Mouse (Mus musculus) limb, embryonic 13.5 days (tissue): ENCODE data around the gene Cflar. TPM values are rescaled to one million over a fixed set of nuclear protein-coding genes. Genes with fewer than 3 reads are reported as not detected.
A peak's percentile ranks its signal among the peaks of the same experiment; 100 is the strongest.

Experiments
- ATAC-seq: fragments of 200-750 bp; cut with Nextera tagmentation; 2 replicates; pipeline ENCODE4 v1.8.0; 2017; ENCODE audit warnings: low read depth, moderate number of reproducible peaks, moderate TSS enrichment; ENCODE audit not compliant: low FRiP score
- H3K27ac ChIP-seq: fragments of 300-500 bp; sonication (generic); 2 replicates; pipeline ENCODE4 v1.5.1; 2015; ENCODE audit warnings: inconsistent platforms, mild to moderate bottlenecking, moderate library complexity
- H3K27me3 ChIP-seq: fragments of 300-500 bp; sonication (generic); 2 replicates; pipeline ENCODE4 v1.6.1; 2015; ENCODE audit warnings: mild to moderate bottlenecking, inconsistent platforms
- H3K36me3 ChIP-seq: fragments of 300-500 bp; sonication (generic); 2 replicates; pipeline ENCODE4 v1.6.1; 2015; ENCODE audit warnings: inconsistent platforms, mild to moderate bottlenecking, moderate library complexity
- H3K4me1 ChIP-seq: fragments of 300-500 bp; sonication (generic); 2 replicates; pipeline ENCODE4 v1.6.1; 2015; ENCODE audit warnings: inconsistent platforms
- H3K4me2 ChIP-seq: fragments of 300-500 bp; sonication (generic); replicated peaks from 2 replicates; pipeline ENCODE4 v1.6.1; 2015; ENCODE audit warnings: inconsistent platforms, mild to moderate bottlenecking, moderate library complexity
- H3K4me3 ChIP-seq: fragments of 300-500 bp; sonication (generic); 2 replicates; pipeline ENCODE4 v1.5.1; 2015; ENCODE audit warnings: moderate library complexity, mild to moderate bottlenecking, inconsistent platforms
- H3K9ac ChIP-seq: fragments of 300-500 bp; sonication (generic); 2 replicates; pipeline ENCODE4 v1.6.1; 2015; ENCODE audit warnings: mild to moderate bottlenecking, inconsistent platforms
- H3K9me3 ChIP-seq: fragments of 300-500 bp; sonication (generic); 2 replicates; pipeline ENCODE4 v1.6.1; 2016; ENCODE audit warnings: inconsistent platforms
- WGBS: fragments of 180-500 bp; shearing (Covaris S2); methylation state at CpG from one replicate; pipeline ENCODE4 v1.1.7; 2015; 5-methylcytosine and 5-hydroxymethylcytosine counted together
- polyA plus RNA-seq: library from polyadenylated mRNA; unstranded; fragments of >200 nt; fragmentation: Nextera tagmentation; extraction: Ambion mirVana; gene quantifications from 2 replicates; pipeline ENCODE4 v1.2.1, GENCODE M21; 2015

Gene Cflar
- polyA plus RNA-seq, 1 experiment from 2014 or later = 35.3 TPM

DNA sequence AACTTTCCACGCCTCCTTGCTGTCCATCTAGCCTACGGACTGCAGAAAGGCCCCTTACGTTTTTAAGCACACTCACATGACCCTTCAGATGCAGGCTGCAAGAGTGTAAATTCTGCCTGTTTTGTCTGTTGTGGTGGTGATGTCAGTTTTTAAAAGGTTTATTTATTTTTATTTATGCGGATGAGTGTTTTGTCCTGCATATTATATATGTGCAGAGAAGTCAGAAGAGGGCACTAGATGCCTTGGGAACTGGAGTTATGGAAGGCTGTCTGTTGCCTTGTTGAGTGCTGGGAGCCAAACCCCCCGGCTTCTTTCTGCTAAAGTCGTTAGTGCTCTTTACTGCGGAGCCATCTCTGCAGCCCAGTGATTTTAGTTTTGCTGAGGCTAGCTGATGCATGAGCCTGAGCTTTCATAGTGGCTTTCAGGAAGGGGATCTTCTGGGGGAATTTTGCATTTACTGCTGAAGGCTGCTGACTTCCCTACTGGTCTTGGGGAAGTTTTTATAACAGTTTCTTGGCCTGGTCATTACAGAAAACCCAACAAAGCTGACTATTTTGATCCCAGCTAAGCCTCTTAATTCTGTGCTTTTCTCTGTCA lies 12.6 kb downstream of the Cflar start:
- peaks cover 15% of the 10 kb centered on the region for H3K4me1 ChIP-seq
- peak overlapping the region; percentile 43 for H3K9ac ChIP-seq
- no peaks in the 10 kb centered on the region for H3K9me3 ChIP-seq
- WGBS = 46% methylated on average over 7 of the region's 7 CpGs
- peak overlapping the region; percentile 46 for H3K4me2 ChIP-seq
- no peak; the same call in 1 of the 2 replicates for ATAC-seq
- no peak overlapping the region for H3K4me3 ChIP-seq
- H3K27ac ChIP-seq = peak overlapping the region; percentile 58; the same call in 1 of the 2 replicates
- H3K36me3 ChIP-seq = peaks cover 47% of the 10 kb centered on the region
- no peaks in the 10 kb centered on the region for H3K27me3 ChIP-seq

DNA sequence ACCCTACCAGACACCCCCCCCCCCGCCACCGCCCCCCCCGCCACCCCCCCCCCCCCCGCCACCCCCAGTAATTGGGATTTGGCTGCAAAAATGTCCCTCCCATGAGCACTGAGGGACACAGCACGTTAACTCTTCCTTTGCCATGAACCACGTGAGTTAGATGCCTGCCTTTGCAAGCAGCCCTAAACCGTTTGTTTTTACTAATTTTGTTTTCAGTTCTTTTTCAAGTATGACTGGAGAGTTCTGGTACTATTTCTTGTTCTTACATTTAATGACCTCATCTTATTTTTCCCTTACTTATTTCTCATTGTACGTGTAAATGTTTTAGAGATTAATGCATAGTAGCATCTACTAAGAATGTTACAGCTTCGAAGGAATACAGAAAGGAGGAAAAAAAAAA lies 13.2 kb downstream of the Cflar start:
- ATAC-seq = no peak
- Histone ChIP-seq H3K9ac (no peak overlapping the region), H3K27me3 (no peaks in the 10 kb centered on the region), H3K27ac (no peak overlapping the region), H3K4me1 (peaks cover 15% of the 10 kb centered on the region), H3K4me2 (peak overlapping the region; percentile 46; the same call in 1 of the 2 replicates), H3K9me3 (no peaks in the 10 kb centered on the region), H3K36me3 (peaks cover 49% of the 10 kb centered on the region), H3K4me3 (no peak overlapping the region)
- 50% methylated on average over 5 of the region's 9 CpGs for WGBS

DNA sequence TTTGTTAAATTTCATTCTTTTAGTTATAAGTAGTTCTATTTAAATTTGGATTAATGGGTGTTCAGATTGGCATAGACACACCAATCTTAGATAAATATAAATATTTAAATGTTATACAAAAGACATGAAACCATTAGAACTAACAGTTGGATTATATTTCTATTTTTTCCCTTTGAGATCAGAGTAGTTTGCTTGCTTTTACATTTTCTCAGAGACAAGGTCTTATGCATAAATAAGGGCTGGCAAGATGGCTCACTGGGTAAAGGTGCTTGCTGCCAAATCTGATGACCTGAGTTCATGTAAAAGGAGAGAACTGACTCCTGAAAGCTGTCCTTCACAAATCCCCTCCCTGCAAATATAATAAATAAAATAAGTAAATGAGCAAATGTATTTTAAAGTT lies 13.8 kb downstream of the Cflar start:
- no peak overlapping the region for H3K4me3 ChIP-seq
- no peak overlapping the region for H3K9ac ChIP-seq
- ATAC-seq = no peak
- no peak overlapping the region for H3K27ac ChIP-seq
- no peak overlapping the region for H3K4me2 ChIP-seq
- no peaks in the 10 kb centered on the region for H3K9me3 ChIP-seq
- peaks cover 51% of the 10 kb centered on the region for H3K36me3 ChIP-seq
- H3K4me1 ChIP-seq = peaks cover 15% of the 10 kb centered on the region
- H3K27me3 ChIP-seq = no peaks in the 10 kb centered on the region

DNA sequence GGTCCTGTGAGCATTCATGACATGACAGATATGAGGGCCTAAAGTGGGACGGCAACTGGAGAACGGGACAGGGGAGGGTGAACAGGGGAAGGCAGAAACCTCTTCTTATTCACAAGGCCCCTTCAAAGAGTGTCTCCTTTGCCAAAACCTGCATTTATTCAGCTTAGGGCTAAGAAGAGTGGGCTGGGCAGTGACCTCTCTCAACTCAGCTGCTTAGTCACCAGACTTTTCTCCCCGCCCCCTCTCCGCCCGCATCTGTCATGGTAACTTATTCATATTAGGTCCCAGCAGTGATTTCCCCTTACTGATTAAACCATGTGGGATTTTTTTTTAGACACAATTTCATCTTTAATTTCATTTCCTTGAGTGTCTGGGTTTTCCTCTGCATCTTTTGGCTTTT lies 14.5 kb downstream of the Cflar start:
- Histone ChIP-seq H3K4me3 (no peak overlapping the region), H3K4me1 (peaks cover 15% of the 10 kb centered on the region), H3K9ac (no peak overlapping the region), H3K9me3 (no peaks in the 10 kb centered on the region), H3K36me3 (peaks cover 51% of the 10 kb centered on the region), H3K4me2 (no peak overlapping the region), H3K27me3 (no peaks in the 10 kb centered on the region), H3K27ac (no peak overlapping the region)
- ATAC-seq = no peak
- WGBS = 88% methylated on average over 5 of the region's 5 CpGs

DNA sequence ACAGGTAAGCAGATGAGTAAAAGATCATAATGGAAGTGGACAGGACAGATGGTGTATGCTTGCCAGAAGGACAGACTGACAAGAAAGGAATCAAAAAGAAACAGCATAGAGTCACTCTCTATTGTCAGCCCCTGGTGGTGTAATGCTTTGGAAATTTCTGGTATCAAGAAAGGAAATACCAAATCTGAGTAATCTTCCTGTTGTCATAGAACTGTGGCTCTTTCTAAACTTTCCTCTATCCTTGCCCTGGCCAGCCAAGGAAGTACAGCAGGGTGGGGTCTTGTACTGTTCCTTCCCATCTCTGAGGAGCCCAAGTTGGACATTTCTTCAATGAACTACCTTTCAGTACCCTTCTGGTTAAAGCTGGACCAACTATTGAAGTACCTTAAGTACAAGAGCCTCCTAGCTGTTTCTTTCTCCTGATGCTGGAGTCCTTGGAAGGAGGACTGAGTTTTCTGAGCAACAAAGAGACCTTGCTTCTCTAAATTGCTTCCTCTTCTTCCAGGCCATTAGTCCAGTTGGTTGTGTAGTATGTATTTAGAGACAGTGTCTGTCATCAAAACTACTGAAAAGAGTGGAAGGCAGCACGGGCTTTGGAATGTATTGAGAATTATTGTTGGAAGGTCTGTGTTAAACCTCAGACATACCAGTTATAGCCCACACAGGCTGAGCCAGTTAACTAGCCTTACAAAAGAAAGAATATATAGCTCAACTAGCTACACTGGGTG lies 15.9 kb downstream of the Cflar start:
- H3K9me3 ChIP-seq = no peaks in the 10 kb centered on the region
- no peak for ATAC-seq
- H3K9ac ChIP-seq = no peak overlapping the region
- no peak overlapping the region for H3K27ac ChIP-seq
- H3K27me3 ChIP-seq = no peaks in the 10 kb centered on the region
- H3K4me1 ChIP-seq = peaks cover 12% of the 10 kb centered on the region
- WGBS = 82% methylated on average over 1 of the region's 1 CpGs
- H3K36me3 ChIP-seq = peaks cover 54% of the 10 kb centered on the region
- H3K4me2 ChIP-seq = no peak overlapping the region
- H3K4me3 ChIP-seq = no peak overlapping the region

DNA sequence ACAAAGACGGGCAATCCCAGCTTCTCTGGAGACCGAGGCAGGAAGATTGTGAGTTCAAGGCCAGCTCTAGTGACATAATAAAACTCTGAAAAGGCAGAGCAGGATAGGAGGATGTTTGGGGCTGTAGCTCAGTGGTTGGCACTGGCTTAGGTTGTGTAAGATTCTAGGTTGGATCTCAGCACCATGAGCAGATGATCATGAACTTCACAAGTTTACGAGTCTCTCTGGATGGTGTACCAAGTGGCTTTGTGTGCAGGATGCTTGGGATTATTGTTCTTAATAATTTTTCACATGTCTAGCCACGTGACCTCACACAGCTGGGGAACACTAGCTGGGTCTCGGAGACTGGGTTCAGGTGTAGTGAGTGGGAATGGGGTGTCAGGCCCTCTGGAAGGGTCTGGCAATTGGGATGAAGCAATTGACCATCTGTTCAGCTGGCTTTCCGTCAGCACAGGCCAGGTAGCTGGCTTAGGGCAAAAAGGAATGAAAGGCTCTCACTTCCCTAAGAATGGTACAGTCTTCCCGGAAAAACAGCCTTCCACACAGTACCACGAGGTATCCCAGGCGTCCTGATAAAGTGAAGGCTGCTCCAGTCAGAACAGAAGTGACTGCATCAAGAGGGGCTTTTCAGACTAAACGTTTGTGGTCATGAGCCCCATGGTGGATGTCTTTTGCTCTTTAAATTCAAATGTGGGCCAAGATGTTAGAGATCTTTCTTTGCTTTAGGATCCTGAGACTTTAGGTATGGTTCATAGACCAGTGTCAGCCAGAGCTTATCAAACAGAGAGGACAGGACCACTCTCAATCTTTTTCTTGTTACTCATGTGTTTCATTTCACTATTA lies 16.7 kb downstream of the Cflar start:
- no peak overlapping the region for H3K9ac ChIP-seq
- peaks cover 12% of the 10 kb centered on the region for H3K4me1 ChIP-seq
- no peak overlapping the region for H3K4me2 ChIP-seq
- peaks cover 51% of the 10 kb centered on the region for H3K36me3 ChIP-seq
- H3K9me3 ChIP-seq = no peaks in the 10 kb centered on the region
- 87% methylated on average over 10 of the region's 10 CpGs for WGBS
- no peak for ATAC-seq
- H3K4me3 ChIP-seq = no peak overlapping the region
- H3K27me3 ChIP-seq = no peaks in the 10 kb centered on the region
- no peak overlapping the region for H3K27ac ChIP-seq

DNA sequence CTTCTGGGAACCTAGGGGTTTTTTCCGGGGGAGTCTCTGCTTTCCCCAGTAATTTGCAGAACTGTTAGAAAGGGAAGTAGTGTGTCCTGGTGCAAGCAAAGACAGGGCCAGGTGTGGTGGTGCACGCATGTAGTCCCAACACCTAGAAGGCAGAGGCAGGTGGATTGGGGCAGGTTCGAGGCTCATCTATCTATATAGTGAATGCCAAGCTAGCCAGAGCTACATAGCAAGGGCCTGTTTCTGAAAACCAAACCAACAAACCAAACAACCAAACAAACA lies 17.2 kb downstream of the Cflar start:
- Histone ChIP-seq H3K9me3 (no peaks in the 10 kb centered on the region), H3K9ac (no peak overlapping the region), H3K4me2 (no peak overlapping the region), H3K27me3 (no peaks in the 10 kb centered on the region), H3K27ac (no peak overlapping the region), H3K4me1 (peaks cover 8% of the 10 kb centered on the region), H3K4me3 (no peak overlapping the region), H3K36me3 (peaks cover 55% of the 10 kb centered on the region)
- ATAC-seq = no peak
- WGBS = 97% methylated on average over 3 of the region's 3 CpGs

DNA sequence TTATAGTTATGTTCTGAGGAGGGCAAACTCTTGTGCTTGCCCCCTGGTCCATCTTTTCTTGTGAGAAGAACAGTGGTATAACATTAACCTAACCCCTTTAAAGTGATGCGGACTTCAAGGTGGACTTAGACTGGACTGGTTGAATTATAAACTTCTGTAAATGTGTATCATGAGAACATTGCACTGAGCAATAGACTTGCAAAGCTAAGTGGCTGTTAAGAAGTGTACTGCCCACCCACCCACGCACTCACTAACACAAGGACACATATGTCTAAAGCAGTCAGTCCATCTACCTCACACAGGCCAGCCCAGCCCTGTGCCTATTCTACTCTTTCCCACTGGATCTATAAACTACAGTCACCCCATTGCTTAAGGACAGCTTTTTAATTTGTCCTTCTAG lies 22.3 kb downstream of the Cflar start:
- no peaks in the 10 kb centered on the region for H3K9me3 ChIP-seq
- 100% methylated on average over 2 of the region's 2 CpGs for WGBS

DNA sequence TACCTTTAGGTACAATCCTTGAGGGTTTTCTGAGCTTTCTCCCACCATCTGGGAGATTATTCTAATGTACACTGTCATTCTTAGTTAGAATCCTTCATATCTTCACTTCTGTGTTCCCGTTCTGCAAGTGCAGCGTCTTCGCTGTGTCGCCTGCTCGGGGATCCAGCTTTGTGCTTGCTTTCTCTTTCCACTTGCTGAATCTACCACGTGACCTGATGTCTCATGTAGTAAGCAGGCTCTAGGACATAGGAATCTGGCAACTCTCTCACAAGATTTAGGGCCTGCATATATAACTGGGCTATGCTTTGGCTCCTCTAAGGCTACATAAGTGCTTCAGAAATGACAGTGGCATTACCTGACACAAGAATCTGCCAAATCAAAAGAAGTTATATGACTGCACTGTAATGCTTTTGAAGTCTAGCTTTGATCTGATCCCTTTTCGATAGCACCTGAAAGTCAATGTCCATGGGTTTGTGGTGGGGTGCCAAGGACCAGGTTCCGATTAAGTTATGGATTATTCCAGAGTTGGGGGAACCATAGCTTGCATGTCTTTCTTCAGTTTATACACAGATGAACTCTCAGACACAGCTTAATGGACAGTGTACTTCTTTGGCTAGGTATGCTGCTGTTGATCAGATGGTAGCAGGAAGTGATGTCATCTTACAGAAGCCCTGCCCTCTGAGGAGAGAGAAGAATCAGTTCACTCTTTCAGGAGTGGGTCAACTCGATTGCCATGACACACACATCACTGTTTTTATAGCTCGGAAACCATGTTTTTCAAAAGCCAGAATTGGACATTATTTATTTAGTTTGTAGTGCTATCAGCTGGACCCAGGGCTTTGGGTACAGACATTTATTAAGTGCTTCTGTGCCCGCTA lies 23.0 kb downstream of the Cflar start:
- no peak overlapping the region for H3K27ac ChIP-seq
- no peaks in the 10 kb centered on the region for H3K4me1 ChIP-seq
- WGBS = 94% methylated on average over 11 of the region's 11 CpGs
- H3K4me3 ChIP-seq = no peak overlapping the region
- peaks cover 75% of the 10 kb centered on the region for H3K36me3 ChIP-seq
- no peak for ATAC-seq
- H3K4me2 ChIP-seq = no peak overlapping the region
- no peak overlapping the region for H3K9ac ChIP-seq
- no peaks in the 10 kb centered on the region for H3K9me3 ChIP-seq
- H3K27me3 ChIP-seq = no peaks in the 10 kb centered on the region

More for the DNA sequence above, 22.3 kb downstream of the Cflar start:
- Histone ChIP-seq H3K9ac (no peak overlapping the region), H3K4me3 (no peak overlapping the region), H3K27ac (no peak overlapping the region), H3K4me2 (no peak overlapping the region), H3K36me3 (peaks cover 79% of the 10 kb centered on the region), H3K27me3 (no peaks in the 10 kb centered on the region), H3K4me1 (no peaks in the 10 kb centered on the region)
- no peak for ATAC-seq

DNA sequence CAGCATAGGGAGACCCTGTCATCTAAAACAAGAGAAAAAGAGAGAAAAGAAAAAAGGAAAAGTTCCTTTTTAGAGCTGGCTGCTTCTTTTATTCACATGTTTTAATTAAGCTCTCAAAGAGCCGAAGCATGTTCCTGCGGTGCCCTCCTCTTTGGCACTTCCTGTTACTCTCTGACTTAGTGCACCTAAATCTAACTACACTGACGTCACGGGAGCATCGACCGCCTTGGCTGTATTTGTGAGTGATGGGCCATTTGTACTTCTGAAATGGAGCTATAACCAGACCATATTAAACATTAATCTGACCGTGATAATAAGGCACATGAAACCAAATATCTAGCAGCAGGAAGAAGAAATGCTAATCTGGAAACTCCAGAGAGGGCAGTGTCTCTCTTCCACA lies 24.7 kb downstream of the Cflar start:
- WGBS = 89% methylated on average over 7 of the region's 7 CpGs
- peaks cover 79% of the 10 kb centered on the region for H3K36me3 ChIP-seq

DNA sequence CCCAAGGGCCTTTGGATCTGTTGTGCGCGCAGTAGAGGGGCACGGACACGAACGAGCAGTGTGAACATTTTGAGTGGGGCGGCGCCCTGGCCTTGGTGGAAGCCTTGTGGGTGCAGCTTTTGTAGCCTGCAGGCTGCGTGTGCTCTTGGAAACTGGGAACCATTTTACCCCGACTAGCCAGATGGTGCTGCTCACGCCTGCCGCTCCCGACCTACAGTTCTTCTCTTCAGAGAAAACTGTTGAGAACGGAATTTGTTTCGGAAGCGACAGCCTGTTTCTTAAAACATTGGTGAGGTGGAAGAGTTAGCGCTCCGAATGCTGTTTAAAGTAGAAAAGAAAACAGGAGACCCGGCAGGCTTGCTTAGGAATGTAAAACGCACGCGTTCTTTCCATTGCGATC lies 25.7 kb downstream of the Cflar start:
- Histone ChIP-seq H3K4me2 (no peak overlapping the region), H3K36me3 (peaks cover 81% of the 10 kb centered on the region), H3K27me3 (no peaks in the 10 kb centered on the region), H3K9me3 (no peaks in the 10 kb centered on the region), H3K27ac (no peak overlapping the region), H3K9ac (no peak overlapping the region), H3K4me3 (no peak overlapping the region), H3K4me1 (no peaks in the 10 kb centered on the region)
- ATAC-seq = no peak
- WGBS = 94% methylated on average over 22 of the region's 22 CpGs

More for the DNA sequence above, 24.7 kb downstream of the Cflar start:
- Histone ChIP-seq H3K4me2 (no peak overlapping the region), H3K4me3 (no peak overlapping the region), H3K9ac (no peak overlapping the region), H3K27ac (no peak overlapping the region), H3K27me3 (no peaks in the 10 kb centered on the region), H3K4me1 (no peaks in the 10 kb centered on the region), H3K9me3 (no peaks in the 10 kb centered on the region)
- no peak for ATAC-seq

DNA sequence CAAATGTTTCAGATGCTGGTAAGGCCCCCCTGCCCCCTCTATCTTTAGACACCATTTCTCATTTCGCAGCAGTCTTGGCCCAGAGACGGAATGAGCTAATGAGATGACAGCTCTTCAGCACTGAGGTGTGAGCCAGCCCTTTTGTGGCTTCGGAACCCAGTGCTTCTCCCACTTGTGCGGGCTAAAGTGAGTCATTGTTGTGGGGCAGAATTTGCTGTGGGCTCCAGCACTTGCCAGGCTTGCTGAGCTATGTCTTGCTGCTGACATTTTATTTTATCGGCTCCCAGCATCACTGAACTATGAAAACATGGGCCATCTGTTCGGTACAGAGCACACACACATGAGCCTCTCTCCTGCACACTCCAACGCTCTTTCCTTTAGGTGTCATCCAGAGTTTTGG lies 28.2 kb downstream of the Cflar start:
- no peaks in the 10 kb centered on the region for H3K9me3 ChIP-seq
- WGBS = 94% methylated on average over 7 of the region's 7 CpGs
- no peak overlapping the region for H3K4me2 ChIP-seq
- no peaks in the 10 kb centered on the region for H3K27me3 ChIP-seq
- no peak overlapping the region for H3K4me3 ChIP-seq
- H3K4me1 ChIP-seq = no peaks in the 10 kb centered on the region
- no peak for ATAC-seq
- H3K9ac ChIP-seq = no peak overlapping the region
- H3K27ac ChIP-seq = no peak overlapping the region
- peaks cover 89% of the 10 kb centered on the region for H3K36me3 ChIP-seq
